Mouse (Mus musculus): ENCODE data around the gene Gm29423.
"Not testable (repeated sequence)": the region's sequence is repeated elsewhere in the genome, so short reads cannot be mapped to it uniquely, and the experiment has no call there.

Gm29423 gene

GRCm38 (mm10) chrY:70303187-70303586, at the start of gene Gm29423, which contains the start of gene Gm29644:
Gene Gm29423 (minus strand): TSS chrY:70303287.
Gene Gm29644 (minus strand): TSS chrY:70303343.
- DNase-seq (ENCODE audit: low spot score) = not testable (repeated sequence)

- DNase-seq (ENCODE audit: low spot score) = not testable (repeated sequence)
These were observed 29.5 kb downstream of the Gm29423 start, which contains the start of gene Gm21118 for GRCm38 (mm10) chrY:70273542-70273941. Gene Gm21118 (minus strand): TSS chrY:70273642.

Measured in urinary bladder, postnatal 25 days (tissue).